Mouse (Mus musculus): ENCODE results near the gene Uck2. TPM values are rescaled to one million over a fixed set of nuclear protein-coding genes. Genes with fewer than 3 reads are reported as not detected.

Gene Uck2
- polyA plus RNA-seq, 1 experiment from 2014 or later, result 50.9 TPM

GRCm38 (mm10) chr1:167245180-167245641 is 39.9 kb downstream of the Uck2 start:
- Histone ChIP-seq H3K4me2 (no peak overlapping the region), H3K27ac (no peak overlapping the region), H3K36me3 (replicated peaks) (no peaks in the 10 kb centered on the region), H3K4me3 (no peak overlapping the region), H3K9ac (no peak overlapping the region), H3K9me3 (no peaks in the 10 kb centered on the region), H3K4me1 (peaks cover 28% of the 10 kb centered on the region), H3K27me3 (replicated peaks) (no peaks in the 10 kb centered on the region)
- no peak for ATAC-seq (replicated peaks)
- 72% methylated on average over 9 of the region's 9 CpGs for WGBS

GRCm38 (mm10) chr1:167242191-167242681 is 42.9 kb downstream of the Uck2 start:
- Histone ChIP-seq H3K4me3 (no peak overlapping the region), H3K36me3 (replicated peaks) (no peaks in the 10 kb centered on the region), H3K4me2 (no peak overlapping the region), H3K4me1 (peaks cover 23% of the 10 kb centered on the region), H3K9ac (no peak overlapping the region), H3K9me3 (no peaks in the 10 kb centered on the region), H3K27me3 (replicated peaks) (no peaks in the 10 kb centered on the region), H3K27ac (no peak overlapping the region)
- ATAC-seq (replicated peaks), result peak; percentile 28; the same call in 1 of the 2 replicates
- WGBS, result 39% methylated on average over 7 of the region's 7 CpGs

- no peak overlapping the region for H3K9ac ChIP-seq
- no peak for ATAC-seq (replicated peaks)
- WGBS, result 57% methylated on average over 3 of the region's 3 CpGs
- no peaks in the 10 kb centered on the region for H3K36me3 ChIP-seq (replicated peaks)
- H3K4me2 ChIP-seq, result no peak overlapping the region
- peaks cover 22% of the 10 kb centered on the region for H3K4me1 ChIP-seq
- no peak overlapping the region for H3K4me3 ChIP-seq
- no peak overlapping the region for H3K27ac ChIP-seq
- no peaks in the 10 kb centered on the region for H3K27me3 ChIP-seq (replicated peaks)
- no peaks in the 10 kb centered on the region for H3K9me3 ChIP-seq
Observed at GRCm38 (mm10) chr1:167241487-167241886, 43.6 kb downstream of the Uck2 start.

GRCm38 (mm10) chr1:167240361-167240760 is 44.8 kb downstream of the Uck2 start:
- no peaks in the 10 kb centered on the region for H3K9me3 ChIP-seq
- H3K4me3 ChIP-seq, result no peak overlapping the region
- WGBS, result 36% methylated on average over 5 of the region's 5 CpGs
- no peaks in the 10 kb centered on the region for H3K27me3 ChIP-seq (replicated peaks)
- no peak overlapping the region for H3K4me2 ChIP-seq
- no peak for ATAC-seq (replicated peaks)
- H3K4me1 ChIP-seq, result peaks cover 22% of the 10 kb centered on the region
- H3K27ac ChIP-seq, result no peak overlapping the region
- no peak overlapping the region for H3K9ac ChIP-seq
- no peaks in the 10 kb centered on the region for H3K36me3 ChIP-seq (replicated peaks)

GRCm38 (mm10) chr1:167239916-167240315 is 45.2 kb downstream of the Uck2 start:
- no peak overlapping the region for H3K27ac ChIP-seq
- H3K9me3 ChIP-seq, result no peaks in the 10 kb centered on the region
- H3K4me3 ChIP-seq, result no peak overlapping the region
- H3K27me3 ChIP-seq (replicated peaks), result no peaks in the 10 kb centered on the region
- H3K4me1 ChIP-seq, result peaks cover 18% of the 10 kb centered on the region
- ATAC-seq (replicated peaks), result 0 out of 2 replicates have a peak, but pooled peaks have one; percentile 30
- WGBS, result 49% methylated on average over 12 of the region's 12 CpGs
- H3K9ac ChIP-seq, result no peak overlapping the region
- H3K36me3 ChIP-seq (replicated peaks), result no peaks in the 10 kb centered on the region
- no peak overlapping the region for H3K4me2 ChIP-seq

GRCm38 (mm10) chr1:167237798-167238197 is 47.3 kb downstream of the Uck2 start:
- H3K27me3 ChIP-seq (replicated peaks), result no peaks in the 10 kb centered on the region
- H3K4me1 ChIP-seq, result peaks cover 18% of the 10 kb centered on the region
- 0 out of 2 replicates have a peak, but pooled peaks have one; percentile 12 for ATAC-seq (replicated peaks)
- WGBS, result 85% methylated on average over 11 of the region's 11 CpGs
- H3K9me3 ChIP-seq, result no peaks in the 10 kb centered on the region
- H3K4me3 ChIP-seq, result no peak overlapping the region
- H3K36me3 ChIP-seq (replicated peaks), result peaks cover 6% of the 10 kb centered on the region; the same call in 1 of the 2 replicates
- no peak overlapping the region for H3K9ac ChIP-seq
- H3K4me2 ChIP-seq, result no peak overlapping the region
- no peak overlapping the region for H3K27ac ChIP-seq

- peaks cover 6% of the 10 kb centered on the region; the same call in 1 of the 2 replicates for H3K36me3 ChIP-seq (replicated peaks)
- no peak overlapping the region for H3K4me2 ChIP-seq
- H3K27ac ChIP-seq, result no peak overlapping the region
- H3K4me1 ChIP-seq, result peaks cover 10% of the 10 kb centered on the region; the same call in 1 of the 2 replicates
- 75% methylated on average over 8 of the region's 8 CpGs for WGBS
- no peak overlapping the region for H3K4me3 ChIP-seq
- H3K9ac ChIP-seq, result no peak overlapping the region
- no peak for ATAC-seq (replicated peaks)
- no peaks in the 10 kb centered on the region for H3K27me3 ChIP-seq (replicated peaks)
- no peaks in the 10 kb centered on the region for H3K9me3 ChIP-seq
Observed at GRCm38 (mm10) chr1:167236790-167237189, 48.3 kb downstream of the Uck2 start.

- Histone ChIP-seq H3K4me1 (no peaks in the 10 kb centered on the region), H3K27ac (no peak overlapping the region), H3K36me3 (replicated peaks) (peaks cover 6% of the 10 kb centered on the region; the same call in 1 of the 2 replicates), H3K4me2 (no peak overlapping the region), H3K9me3 (no peaks in the 10 kb centered on the region), H3K27me3 (replicated peaks) (no peaks in the 10 kb centered on the region), H3K9ac (no peak overlapping the region), H3K4me3 (no peak overlapping the region)
- WGBS, result 94% methylated on average over 10 of the region's 10 CpGs
- ATAC-seq (replicated peaks), result no peak
Observed at GRCm38 (mm10) chr1:167234344-167234743, 50.8 kb downstream of the Uck2 start.

GRCm38 (mm10) chr1:167232918-167233317 is 52.2 kb downstream of the Uck2 start:
- H3K27me3 ChIP-seq (replicated peaks), result no peaks in the 10 kb centered on the region
- WGBS, result 84% methylated on average over 7 of the region's 7 CpGs
- no peak overlapping the region for H3K9ac ChIP-seq
- no peak for ATAC-seq (replicated peaks)
- H3K36me3 ChIP-seq (replicated peaks), result peaks cover 9% of the 10 kb centered on the region; the same call in 1 of the 2 replicates
- no peak overlapping the region for H3K27ac ChIP-seq
- H3K4me3 ChIP-seq, result no peak overlapping the region
- H3K9me3 ChIP-seq, result no peaks in the 10 kb centered on the region
- H3K4me1 ChIP-seq, result no peaks in the 10 kb centered on the region
- no peak overlapping the region for H3K4me2 ChIP-seq

- Histone ChIP-seq H3K4me2 (no peak overlapping the region), H3K4me3 (no peak overlapping the region), H3K9me3 (no peaks in the 10 kb centered on the region), H3K27me3 (replicated peaks) (no peaks in the 10 kb centered on the region), H3K4me1 (no peaks in the 10 kb centered on the region), H3K27ac (no peak overlapping the region), H3K36me3 (replicated peaks) (peaks cover 11% of the 10 kb centered on the region; the same call in 1 of the 2 replicates), H3K9ac (no peak overlapping the region)
- ATAC-seq (replicated peaks), result no peak
- 77% methylated on average over 17 of the region's 17 CpGs for WGBS
Observed at GRCm38 (mm10) chr1:167231612-167232283, 53.4 kb downstream of the Uck2 start.

- Histone ChIP-seq H3K4me2 (no peak overlapping the region), H3K36me3 (replicated peaks) (peaks cover 11% of the 10 kb centered on the region; the same call in 1 of the 2 replicates), H3K4me1 (no peaks in the 10 kb centered on the region), H3K9ac (no peak overlapping the region), H3K4me3 (no peak overlapping the region), H3K27ac (no peak overlapping the region), H3K27me3 (replicated peaks) (no peaks in the 10 kb centered on the region), H3K9me3 (no peaks in the 10 kb centered on the region)
- WGBS, result 93% methylated on average over 17 of the region's 17 CpGs
- no peak; the same call in 1 of the 2 replicates for ATAC-seq (replicated peaks)
Observed at GRCm38 (mm10) chr1:167230930-167231611, 54.0 kb downstream of the Uck2 start.

- Histone ChIP-seq H3K4me2 (no peak overlapping the region), H3K4me3 (no peak overlapping the region), H3K9ac (no peak overlapping the region), H3K9me3 (no peaks in the 10 kb centered on the region), H3K27ac (no peak overlapping the region), H3K4me1 (no peaks in the 10 kb centered on the region), H3K27me3 (replicated peaks) (no peaks in the 10 kb centered on the region), H3K36me3 (replicated peaks) (peaks cover 2% of the 10 kb centered on the region; the same call in 1 of the 2 replicates)
- no peak for ATAC-seq (replicated peaks)
- WGBS, result 90% methylated on average over 9 of the region's 9 CpGs
Observed at GRCm38 (mm10) chr1:167222382-167223010, 62.6 kb downstream of the Uck2 start.

Measured in midbrain, embryonic 15.5 days (tissue).